Mouse (Mus musculus): ENCODE measurements around the gene Alkbh6. TPM values are rescaled to one million over a fixed set of nuclear protein-coding genes. Genes with fewer than 3 reads are reported as not detected.

The Alkbh6 gene
- polyA plus RNA-seq, 1 experiment from 2014 or later, result 78.7 TPM

DNA sequence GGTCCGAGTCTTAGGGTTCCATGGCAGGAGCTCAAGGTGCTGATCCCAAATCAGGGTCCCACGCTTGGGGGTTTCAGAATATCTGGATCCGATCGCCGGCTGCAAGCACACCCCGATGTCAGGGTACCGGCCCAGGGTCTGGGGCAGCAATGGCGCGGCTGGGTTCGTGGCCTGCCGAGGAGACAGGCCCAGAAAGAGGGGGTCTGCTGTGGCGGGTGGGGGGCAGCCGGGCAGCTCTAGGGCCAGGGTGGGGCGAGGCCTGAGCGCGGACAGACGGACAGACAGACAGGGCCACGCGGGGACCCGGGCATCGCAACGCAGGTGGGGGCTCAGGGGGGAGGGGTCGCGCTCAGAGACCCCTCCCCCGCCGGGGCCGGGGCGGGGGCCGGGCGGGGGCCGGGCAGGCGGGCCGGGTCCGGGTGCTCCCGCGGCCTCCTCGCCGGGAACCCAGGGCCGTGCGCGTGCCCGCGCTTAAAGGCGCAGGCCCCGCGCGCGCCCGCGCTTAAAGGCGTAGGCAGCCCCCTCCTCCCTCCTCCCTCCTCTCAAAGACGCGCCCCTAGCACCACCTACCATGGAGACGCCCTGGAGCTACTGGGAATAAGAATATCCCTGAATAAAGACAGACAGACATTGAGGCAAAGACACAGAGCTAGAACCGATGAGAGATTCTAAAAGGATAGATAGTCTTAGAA is 54.3 kb downstream of the Alkbh6 start, which contains the start of gene Lrfn3:
Lrfn3 (minus strand) TSS at position 121 of the 692 bp plus-strand sequence.
- no peak within 1 kb of the TSS for H3K27ac ChIP-seq
- H3K9me3 ChIP-seq, result no peaks in the 10 kb centered on the region
- H3K4me3 ChIP-seq, result peak within 1 kb of the TSS; percentile 59
- H3K9ac ChIP-seq, result peak within 1 kb of the TSS; percentile 59
- H3K36me3 ChIP-seq, result no peaks in the 10 kb centered on the region
- peak; percentile 46; the same call in 1 of the 2 replicates for ATAC-seq (ENCODE audit: borderline replicate concordance, extremely low read depth, low FRiP score, low TSS enrichment)
- peak within 1 kb of the TSS; percentile 65 for H3K4me2 ChIP-seq
- peaks cover 17% of the 10 kb centered on the region for H3K27me3 ChIP-seq
- peaks cover 23% of the 10 kb centered on the region for H3K4me1 ChIP-seq
- under 1% methylated on average over 38 of the region's 55 CpGs for WGBS

DNA sequence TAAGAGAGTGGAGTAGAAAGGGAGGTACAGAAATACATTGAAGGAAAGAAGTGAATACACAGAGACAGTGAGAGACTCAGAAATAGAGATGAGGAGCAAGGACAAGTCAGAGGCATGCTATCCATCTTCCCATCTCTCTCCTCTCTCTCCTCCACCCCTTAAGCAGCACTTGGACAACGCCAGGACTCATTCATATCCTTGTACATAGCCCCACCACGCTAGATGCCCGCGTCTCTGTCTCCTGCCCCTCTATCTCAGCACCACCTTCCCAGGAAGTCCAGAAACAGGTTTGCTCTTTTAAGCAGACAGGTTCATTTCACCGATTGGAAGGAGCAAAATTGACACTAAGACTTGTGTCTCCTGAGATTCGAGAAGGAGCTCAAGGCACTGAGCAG is 54.8 kb downstream of the Alkbh6 start:
- H3K4me1 ChIP-seq, result peaks cover 23% of the 10 kb centered on the region
- H3K4me3 ChIP-seq, result peak overlapping the region; percentile 59
- H3K27ac ChIP-seq, result no peak overlapping the region
- peak overlapping the region; percentile 65 for H3K4me2 ChIP-seq
- H3K36me3 ChIP-seq, result no peaks in the 10 kb centered on the region
- H3K9me3 ChIP-seq, result no peaks in the 10 kb centered on the region
- WGBS, result 49% methylated on average over 6 of the region's 6 CpGs
- peaks cover 17% of the 10 kb centered on the region for H3K27me3 ChIP-seq
- no peak for ATAC-seq (ENCODE audit: borderline replicate concordance, extremely low read depth, low FRiP score, low TSS enrichment)
- H3K9ac ChIP-seq, result peak overlapping the region; percentile 59; the same call in 1 of the 2 replicates

Other genes with a start within 250 kb of the Alkbh6 start
- gene Zfp82, start 235.8 kb upstream of the Alkbh6 start, polyA plus RNA-seq (2015; fragmentation: Nextera tagmentation; extraction: Ambion mirVana), result 5.3 and 7.6 TPM in 2 replicates
- 0.81 and 1.1 TPM in 2 replicates for gene Gm26920, start 218.3 kb upstream of the Alkbh6 start, polyA plus RNA-seq (2015; fragmentation: Nextera tagmentation; extraction: Ambion mirVana)
- gene Zfp566, start 218.2 kb upstream of the Alkbh6 start, polyA plus RNA-seq (2015; fragmentation: Nextera tagmentation; extraction: Ambion mirVana), result 8.1 and 8.3 TPM in 2 replicates
- gene Zfp260, start 213.9 kb upstream of the Alkbh6 start, polyA plus RNA-seq (2015; fragmentation: Nextera tagmentation; extraction: Ambion mirVana), result 107 and 113 TPM in 2 replicates
- gene Zfp382, start 186.8 kb upstream of the Alkbh6 start, polyA plus RNA-seq (2015; fragmentation: Nextera tagmentation; extraction: Ambion mirVana), result 12.5 and 13.5 TPM in 2 replicates
- gene Zfp146, start 139.0 kb upstream of the Alkbh6 start, polyA plus RNA-seq (2015; fragmentation: Nextera tagmentation; extraction: Ambion mirVana), result 16.6 and 18.4 TPM in 2 replicates
- 17.7 and 18.9 TPM in 2 replicates for gene Cox7a1, start 124.6 kb upstream of the Alkbh6 start, polyA plus RNA-seq (2015; fragmentation: Nextera tagmentation; extraction: Ambion mirVana)
- 97.0 and 104 TPM in 2 replicates for gene Capns1, start 109.9 kb upstream of the Alkbh6 start, polyA plus RNA-seq (2015; fragmentation: Nextera tagmentation; extraction: Ambion mirVana)
- 148 and 156 TPM in 2 replicates for gene Polr2i, start 76.8 kb upstream of the Alkbh6 start, polyA plus RNA-seq (2015; fragmentation: Nextera tagmentation; extraction: Ambion mirVana)
- 168 and 180 TPM in 2 replicates for gene Tbcb, start 76.4 kb upstream of the Alkbh6 start, polyA plus RNA-seq (2015; fragmentation: Nextera tagmentation; extraction: Ambion mirVana)
- not detected in 2 replicates for gene Ovol3, start 73.0 kb upstream of the Alkbh6 start, polyA plus RNA-seq (2015; fragmentation: Nextera tagmentation; extraction: Ambion mirVana)
- gene Thap8, start 28.6 kb upstream of the Alkbh6 start, polyA plus RNA-seq (2015; fragmentation: Nextera tagmentation; extraction: Ambion mirVana), result 0.50 and 0.64 TPM in 2 replicates
- gene Wdr62, start 28.3 kb upstream of the Alkbh6 start, polyA plus RNA-seq (2015; fragmentation: Nextera tagmentation; extraction: Ambion mirVana), result 10.7 and 11.5 TPM in 2 replicates
- gene Clip3, start 17.0 kb upstream of the Alkbh6 start, polyA plus RNA-seq (2015; fragmentation: Nextera tagmentation; extraction: Ambion mirVana), result 18.6 and 18.8 TPM in 2 replicates
- gene Syne4, start 6.1 kb downstream of the Alkbh6 start, polyA plus RNA-seq (2015; fragmentation: Nextera tagmentation; extraction: Ambion mirVana), result 25.1 and 29.5 TPM in 2 replicates
- gene E130208F15Rik, start 13.0 kb downstream of the Alkbh6 start, polyA plus RNA-seq (2015; fragmentation: Nextera tagmentation; extraction: Ambion mirVana), result 1.9 TPM in 1 of 2 replicates, not detected in the other
- 18.2 and 19.5 TPM in 2 replicates for gene Sdhaf1, start 15.2 kb downstream of the Alkbh6 start, polyA plus RNA-seq (2015; fragmentation: Nextera tagmentation; extraction: Ambion mirVana)
- 4.2 TPM in 2 replicates for gene Lrfn3, start 54.1 kb downstream of the Alkbh6 start, polyA plus RNA-seq (2015; fragmentation: Nextera tagmentation; extraction: Ambion mirVana)
- 50.8 and 56.1 TPM in 2 replicates for gene Tyrobp, start 105.0 kb downstream of the Alkbh6 start, polyA plus RNA-seq (2015; fragmentation: Nextera tagmentation; extraction: Ambion mirVana)
- 0.70 and 2.3 TPM in 2 replicates for gene Hcst, start 111.1 kb downstream of the Alkbh6 start, polyA plus RNA-seq (2015; fragmentation: Nextera tagmentation; extraction: Ambion mirVana)
- 1.5 and 2.1 TPM in 2 replicates for gene Nfkbid, start 113.0 kb downstream of the Alkbh6 start, polyA plus RNA-seq (2015; fragmentation: Nextera tagmentation; extraction: Ambion mirVana)
- gene Aplp1, start 136.8 kb downstream of the Alkbh6 start, polyA plus RNA-seq (2015; fragmentation: Nextera tagmentation; extraction: Ambion mirVana), result 23.9 and 24.4 TPM in 2 replicates
- not detected in 2 replicates for gene Kirrel2, start 149.0 kb downstream of the Alkbh6 start, polyA plus RNA-seq (2015; fragmentation: Nextera tagmentation; extraction: Ambion mirVana)
- 0.08 TPM in 1 of 2 replicates, not detected in the other for gene Nphs1, start 149.6 kb downstream of the Alkbh6 start, polyA plus RNA-seq (2015; fragmentation: Nextera tagmentation; extraction: Ambion mirVana)
- 0.25 and 0.44 TPM in 2 replicates for gene Prodh2, start 184.9 kb downstream of the Alkbh6 start, polyA plus RNA-seq (2015; fragmentation: Nextera tagmentation; extraction: Ambion mirVana)
- gene Arhgap33, start 226.3 kb downstream of the Alkbh6 start, polyA plus RNA-seq (2015; fragmentation: Nextera tagmentation; extraction: Ambion mirVana), result 7.7 and 9.3 TPM in 2 replicates
- 32.1 and 33.6 TPM in 2 replicates for gene Hspb6, start 243.5 kb downstream of the Alkbh6 start, polyA plus RNA-seq (2015; fragmentation: Nextera tagmentation; extraction: Ambion mirVana)
- gene Proser3, start 243.6 kb downstream of the Alkbh6 start, polyA plus RNA-seq (2015; fragmentation: Nextera tagmentation; extraction: Ambion mirVana), result 13.2 and 18.3 TPM in 2 replicates

Data from lung, embryonic 15.5 days (tissue).